Mouse (Mus musculus): Measurements from ENCODE around the gene Bod1. TPM values are rescaled to one million over a fixed set of nuclear protein-coding genes. Genes with fewer than 3 reads are reported as not detected.

The Bod1 gene
- 102 and 108 TPM in 2 replicates for polyA plus RNA-seq (2014; fragmentation: Nextera tagmentation; extraction: Ambion mirVana)

- H3K9me3 ChIP-seq (ENCODE audit: control insufficient read depth, low read length) = no peaks in the 10 kb centered on the region
- peak; percentile 99 for DNase-seq (ENCODE audit: low spot score)
- peaks cover 13% of the 10 kb centered on the region; the same call in 1 of the 2 replicates for H3K4me1 ChIP-seq (ENCODE audit: control insufficient read depth, insufficient read depth, low read length)
- peak; percentile 99 for ATAC-seq (ENCODE audit: low read depth)
- peak within 1 kb of the TSS; percentile 80 for H3K4me2 ChIP-seq (ENCODE audit: low read depth, low read length)
- H3K27me3 ChIP-seq (replicated peaks; ENCODE audit: control insufficient read depth, insufficient read depth, low read length) = no peaks in the 10 kb centered on the region
- peak within 1 kb of the TSS; percentile 96 for H3K9ac ChIP-seq (ENCODE audit: low read depth, low read length)
- H3K27ac ChIP-seq (replicated peaks; ENCODE audit: low read depth, low read length) = 0 out of 2 replicates have a peak within 1 kb of the TSS, but pooled peaks have one; percentile 48
- peak within 1 kb of the TSS; percentile 67 for H3K4me3 ChIP-seq (ENCODE audit: low read depth, low read length)
- peaks cover 27% of the 10 kb centered on the region for H3K36me3 ChIP-seq (ENCODE audit: control insufficient read depth, insufficient read depth, low read length)
- under 1% methylated on average over 24 of the region's 76 CpGs for WGBS
Measured at GRCm38 (mm10) chr11:31671354-31672169, at the start of gene Bod1. Bod1 (minus strand) TSS chr11:31671885.

- Histone ChIP-seq H3K4me2 (ENCODE audit: low read depth, low read length) (no peak overlapping the region), H3K9me3 (ENCODE audit: control insufficient read depth, low read length) (no peaks in the 10 kb centered on the region), H3K27me3 (replicated peaks; ENCODE audit: control insufficient read depth, insufficient read depth, low read length) (no peaks in the 10 kb centered on the region), H3K36me3 (ENCODE audit: control insufficient read depth, insufficient read depth, low read length) (no peaks in the 10 kb centered on the region), H3K4me1 (ENCODE audit: control insufficient read depth, insufficient read depth, low read length) (no peaks in the 10 kb centered on the region; the same call in 1 of the 2 replicates), H3K27ac (replicated peaks; ENCODE audit: low read depth, low read length) (no peak overlapping the region), H3K4me3 (ENCODE audit: low read depth, low read length) (no peak overlapping the region), H3K9ac (ENCODE audit: low read depth, low read length) (no peak overlapping the region)
- 89% methylated on average over 4 of the region's 4 CpGs for WGBS
- DNase-seq (ENCODE audit: low spot score) = no peak
- no peak for ATAC-seq (ENCODE audit: low read depth)
Measured at GRCm38 (mm10) chr11:31719090-31719489, 47.4 kb upstream of the Bod1 start.

- WGBS = 59% methylated on average over 4 of the region's 4 CpGs
- Histone ChIP-seq H3K4me1 (ENCODE audit: control insufficient read depth, insufficient read depth, low read length) (peaks cover 7% of the 10 kb centered on the region), H3K36me3 (ENCODE audit: control insufficient read depth, insufficient read depth, low read length) (no peaks in the 10 kb centered on the region), H3K27ac (replicated peaks; ENCODE audit: low read depth, low read length) (no peak overlapping the region), H3K4me2 (ENCODE audit: low read depth, low read length) (no peak overlapping the region), H3K27me3 (replicated peaks; ENCODE audit: control insufficient read depth, insufficient read depth, low read length) (no peaks in the 10 kb centered on the region), H3K9me3 (ENCODE audit: control insufficient read depth, low read length) (no peaks in the 10 kb centered on the region), H3K9ac (ENCODE audit: low read depth, low read length) (no peak overlapping the region), H3K4me3 (ENCODE audit: low read depth, low read length) (no peak overlapping the region)
- ATAC-seq (ENCODE audit: low read depth) = no peak
- DNase-seq (ENCODE audit: low spot score) = no peak
Measured at GRCm38 (mm10) chr11:31717926-31718735, 46.4 kb upstream of the Bod1 start.

GRCm38 (mm10) chr11:31713641-31714121 lies 42.0 kb upstream of the Bod1 start:
- 60% methylated on average over 6 of the region's 6 CpGs for WGBS
- Histone ChIP-seq H3K27ac (replicated peaks; ENCODE audit: low read depth, low read length) (peak overlapping the region; percentile 30), H3K27me3 (replicated peaks; ENCODE audit: control insufficient read depth, insufficient read depth, low read length) (no peaks in the 10 kb centered on the region), H3K4me3 (ENCODE audit: low read depth, low read length) (no peak overlapping the region), H3K4me1 (ENCODE audit: control insufficient read depth, insufficient read depth, low read length) (peaks cover 12% of the 10 kb centered on the region), H3K9me3 (ENCODE audit: control insufficient read depth, low read length) (no peaks in the 10 kb centered on the region), H3K4me2 (ENCODE audit: low read depth, low read length) (no peak overlapping the region), H3K9ac (ENCODE audit: low read depth, low read length) (no peak overlapping the region), H3K36me3 (ENCODE audit: control insufficient read depth, insufficient read depth, low read length) (no peaks in the 10 kb centered on the region)
- ATAC-seq (ENCODE audit: low read depth) (peak; percentile 80), DNase-seq (ENCODE audit: low spot score) (peak; percentile 79)

- H3K9me3 ChIP-seq (ENCODE audit: control insufficient read depth, low read length) = no peaks in the 10 kb centered on the region
- H3K36me3 ChIP-seq (ENCODE audit: control insufficient read depth, insufficient read depth, low read length) = no peaks in the 10 kb centered on the region
- H3K4me2 ChIP-seq (ENCODE audit: low read depth, low read length) = no peak overlapping the region
- peak overlapping the region; percentile 30 for H3K27ac ChIP-seq (replicated peaks; ENCODE audit: low read depth, low read length)
- no peak for ATAC-seq (ENCODE audit: low read depth)
- 47% methylated on average over 8 of the region's 8 CpGs for WGBS
- peaks cover 12% of the 10 kb centered on the region for H3K4me1 ChIP-seq (ENCODE audit: control insufficient read depth, insufficient read depth, low read length)
- H3K4me3 ChIP-seq (ENCODE audit: low read depth, low read length) = no peak overlapping the region
- H3K9ac ChIP-seq (ENCODE audit: low read depth, low read length) = no peak overlapping the region
- peak; percentile 16 for DNase-seq (ENCODE audit: low spot score)
- no peaks in the 10 kb centered on the region for H3K27me3 ChIP-seq (replicated peaks; ENCODE audit: control insufficient read depth, insufficient read depth, low read length)
Measured at GRCm38 (mm10) chr11:31713116-31713515, 41.4 kb upstream of the Bod1 start.

- Histone ChIP-seq H3K4me1 (ENCODE audit: control insufficient read depth, insufficient read depth, low read length) (peaks cover 2% of the 10 kb centered on the region; the same call in 1 of the 2 replicates), H3K4me2 (ENCODE audit: low read depth, low read length) (no peak overlapping the region), H3K27ac (replicated peaks; ENCODE audit: low read depth, low read length) (no peak overlapping the region), H3K9me3 (ENCODE audit: control insufficient read depth, low read length) (0 out of 2 replicates have a peak, but pooled peaks cover 9% of the 10 kb centered on the region), H3K9ac (ENCODE audit: low read depth, low read length) (no peak overlapping the region), H3K4me3 (ENCODE audit: low read depth, low read length) (no peak overlapping the region), H3K36me3 (ENCODE audit: control insufficient read depth, insufficient read depth, low read length) (no peaks in the 10 kb centered on the region), H3K27me3 (replicated peaks; ENCODE audit: control insufficient read depth, insufficient read depth, low read length) (no peaks in the 10 kb centered on the region)
- ATAC-seq (ENCODE audit: low read depth) (no peak), DNase-seq (ENCODE audit: low spot score) (no peak)
Measured at GRCm38 (mm10) chr11:31707771-31708170, 36.1 kb upstream of the Bod1 start.

- ATAC-seq (ENCODE audit: low read depth) (peak; percentile 60; the same call in 1 of the 2 replicates), DNase-seq (ENCODE audit: low spot score) (no peak)
- Histone ChIP-seq H3K27me3 (replicated peaks; ENCODE audit: control insufficient read depth, insufficient read depth, low read length) (no peaks in the 10 kb centered on the region), H3K36me3 (ENCODE audit: control insufficient read depth, insufficient read depth, low read length) (no peaks in the 10 kb centered on the region), H3K9ac (ENCODE audit: low read depth, low read length) (no peak overlapping the region), H3K4me2 (ENCODE audit: low read depth, low read length) (no peak overlapping the region), H3K4me3 (ENCODE audit: low read depth, low read length) (no peak overlapping the region), H3K4me1 (ENCODE audit: control insufficient read depth, insufficient read depth, low read length) (no peaks in the 10 kb centered on the region), H3K27ac (replicated peaks; ENCODE audit: low read depth, low read length) (no peak overlapping the region), H3K9me3 (ENCODE audit: control insufficient read depth, low read length) (0 out of 2 replicates have a peak, but pooled peaks cover 9% of the 10 kb centered on the region)
- WGBS = 60% methylated on average over 8 of the region's 8 CpGs
Measured at GRCm38 (mm10) chr11:31703173-31703572, 31.5 kb upstream of the Bod1 start.

GRCm38 (mm10) chr11:31701901-31702300 lies 30.2 kb upstream of the Bod1 start:
- Histone ChIP-seq H3K4me3 (ENCODE audit: low read depth, low read length) (no peak overlapping the region), H3K9me3 (ENCODE audit: control insufficient read depth, low read length) (no peaks in the 10 kb centered on the region), H3K9ac (ENCODE audit: low read depth, low read length) (no peak overlapping the region), H3K27me3 (replicated peaks; ENCODE audit: control insufficient read depth, insufficient read depth, low read length) (no peaks in the 10 kb centered on the region), H3K36me3 (ENCODE audit: control insufficient read depth, insufficient read depth, low read length) (no peaks in the 10 kb centered on the region), H3K4me1 (ENCODE audit: control insufficient read depth, insufficient read depth, low read length) (no peaks in the 10 kb centered on the region), H3K4me2 (ENCODE audit: low read depth, low read length) (no peak overlapping the region), H3K27ac (replicated peaks; ENCODE audit: low read depth, low read length) (no peak overlapping the region)
- no peak for DNase-seq (ENCODE audit: low spot score)
- 89% methylated on average over 3 of the region's 3 CpGs for WGBS
- ATAC-seq (ENCODE audit: low read depth) = no peak

All from embryonic facial prominence, embryonic 14.5 days (tissue).